Mouse (Mus musculus): Measurements from ENCODE around the gene Zcchc14.

The Zcchc14 gene

DNA sequence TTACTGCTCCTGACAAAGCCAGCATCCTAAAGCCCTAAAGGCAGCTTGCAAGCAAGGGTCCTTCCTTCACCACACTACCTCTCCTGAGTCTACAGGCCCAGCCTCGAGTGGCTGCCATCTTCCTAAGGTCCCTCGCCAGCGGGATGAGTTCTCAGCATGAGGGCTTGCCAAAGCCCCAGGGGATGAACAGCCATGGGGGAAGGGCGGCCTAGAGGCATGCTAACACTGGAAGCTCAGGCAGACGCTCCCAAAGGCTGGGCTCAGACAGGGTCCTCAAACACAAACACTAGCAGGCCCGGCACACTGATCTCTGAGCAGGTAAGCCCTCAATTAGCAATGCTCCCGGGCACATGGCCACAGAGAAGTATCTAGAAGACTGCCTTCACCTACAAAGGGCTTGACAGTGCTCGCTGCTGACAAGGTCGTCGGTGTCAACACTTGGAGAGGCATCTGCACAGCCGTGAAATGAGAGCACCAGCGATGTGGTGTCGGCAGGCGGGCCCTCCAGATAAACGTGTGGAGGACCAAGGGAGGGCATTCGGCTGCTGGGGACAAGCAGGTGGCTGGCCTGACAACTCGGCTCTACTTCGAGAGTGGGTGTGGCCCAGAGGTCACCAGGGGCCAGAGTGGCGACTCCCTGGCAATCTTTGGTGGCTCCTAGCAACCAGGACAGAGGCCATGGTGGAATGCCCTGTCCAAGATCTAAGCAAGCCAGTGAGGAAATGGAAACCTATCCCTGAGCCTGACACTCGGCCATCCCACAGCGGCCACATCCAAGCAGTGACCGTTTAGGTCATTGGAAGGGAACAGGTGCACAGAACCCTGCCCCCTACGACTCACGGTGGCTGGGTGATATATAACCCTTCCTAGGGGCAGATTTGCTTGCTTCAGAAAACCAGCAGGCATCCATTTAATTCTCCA, 101.4 kb downstream of the Zcchc14 start:
- DNase-seq: peak in 1 of 2 experiments; percentile 14

DNA sequence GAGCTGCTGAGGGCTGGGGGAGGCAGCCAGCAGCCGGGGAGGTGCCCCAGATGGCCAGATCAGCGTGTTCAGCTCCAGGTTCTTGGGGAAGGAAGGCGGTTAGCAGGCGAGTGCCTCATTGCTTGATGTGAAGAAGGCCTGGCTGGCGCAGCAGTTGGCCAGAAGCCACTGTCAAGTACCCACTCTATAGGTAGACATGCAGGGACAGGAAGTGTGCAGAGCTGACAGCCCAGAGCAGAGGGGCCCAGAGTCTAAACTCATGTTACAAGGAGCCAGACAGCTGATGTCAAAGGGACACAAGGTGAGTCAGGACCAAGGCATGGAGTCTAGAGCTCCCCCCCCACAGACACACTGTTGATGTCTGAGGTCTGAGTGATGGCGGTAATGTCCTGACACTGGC, 102.6 kb downstream of the Zcchc14 start:
- peak in 1 of 2 experiments; percentile 8 for DNase-seq
